In genomic region chr1:137847311-137847923, GRCm38 (mm10) we compare ENCODE assay signal across 15 mouse cellular contexts.
DNase-seq lines count a peak whose midpoint lies in the region; ATAC-seq lines count a peak whose summit lies in the region.
"Had no signal": no experiment of that assay in that cellular context is flagged by ENCODE, and none has a peak within 500 bp of the region (broad histone marks: within the 10 kb centered on the region; RNA-seq: fewer than 3 reads in every experiment).

No protein-coding gene starts in this region.

- ATAC-seq in hindbrain, embryonic 15.5 days (ENCODE audit: low FRiP score, low read depth), result peak; percentile 38; the same call in 1 of the 2 replicates
- ATAC-seq in cerebellum, adult (ENCODE audit: insufficient number of reproducible peaks, low FRiP score, low TSS enrichment), result peak; percentile 96
- ATAC-seq: inflammation-experienced regulatory T-cells, adult 6 months had no signal

- H3K9ac ChIP-seq in hindbrain, embryonic 15.5 days, result no peak overlapping the region
- H3K9ac ChIP-seq: embryonic facial prominence, embryonic 12.5 days had no signal

- H3K4me3 ChIP-seq in hindbrain, embryonic 15.5 days, result no peak overlapping the region
- H3K4me3 ChIP-seq in hindbrain, embryonic 10.5 days, result no peak overlapping the region
- H3K4me3 ChIP-seq in heart, embryonic 10.5 days, result no peak overlapping the region
- H3K4me3 ChIP-seq: embryonic facial prominence, embryonic 12.5 days had no signal

- no peak for DNase-seq in hindbrain, embryonic 10.5 days (ENCODE audit: low spot score)
- DNase-seq in cerebellum, postnatal 36 days, result peak; percentile 43 to 63
- DNase-seq in right cerebral cortex, adult 18-20 months, result peak; percentile 24
- DNase-seq in Muller cell, postnatal 12 days (ENCODE audit: inconsistent ontology term), result no peak
- no peak for DNase-seq in heart, postnatal 4 days
- no peak for DNase-seq in heart, embryonic 10.5 days (ENCODE audit: low spot score)
- DNase-seq: B cell, adult 2 months; kidney, postnatal 25 days; lung, adult 18-20 months had no signal

- no peak overlapping the region for H3K4me2 ChIP-seq in hindbrain, embryonic 15.5 days
- H3K4me2 ChIP-seq: embryonic facial prominence, embryonic 12.5 days; heart, embryonic 11.5 days had no signal

- H3K4me1 ChIP-seq in hindbrain, embryonic 15.5 days (replicated peaks), result no peaks in the 10 kb centered on the region
- no peaks in the 10 kb centered on the region for H3K4me1 ChIP-seq in hindbrain, embryonic 10.5 days (replicated peaks)
- no peaks in the 10 kb centered on the region for H3K4me1 ChIP-seq in heart, embryonic 10.5 days
- H3K4me1 ChIP-seq: embryonic facial prominence, embryonic 12.5 days had no signal

- WGBS in hindbrain, embryonic 15.5 days, result 75% methylated on average over 10 of the region's 10 CpGs
- 89% methylated on average over 10 of the region's 10 CpGs for WGBS in hindbrain, embryonic 10.5 days
- 87% methylated on average over 10 of the region's 10 CpGs for WGBS in heart, embryonic 10.5 days

- no peaks in the 10 kb centered on the region for H3K27me3 ChIP-seq in hindbrain, embryonic 15.5 days
- no peaks in the 10 kb centered on the region for H3K27me3 ChIP-seq in hindbrain, embryonic 10.5 days (ENCODE audit: insufficient read depth, poor library complexity, severe bottlenecking)
- H3K27me3 ChIP-seq in heart, embryonic 10.5 days (ENCODE audit: insufficient read depth, poor library complexity, severe bottlenecking), result no peaks in the 10 kb centered on the region
- H3K27me3 ChIP-seq: embryonic facial prominence, embryonic 12.5 days had no signal

- no peaks in the 10 kb centered on the region for H3K36me3 ChIP-seq in hindbrain, embryonic 15.5 days
- H3K36me3 ChIP-seq in hindbrain, embryonic 10.5 days, result no peaks in the 10 kb centered on the region
- no peaks in the 10 kb centered on the region for H3K36me3 ChIP-seq in heart, embryonic 10.5 days
- H3K36me3 ChIP-seq: embryonic facial prominence, embryonic 12.5 days; G1E had no signal

- H3K9me3 ChIP-seq in hindbrain, embryonic 15.5 days, result no peaks in the 10 kb centered on the region
- H3K9me3 ChIP-seq in hindbrain, embryonic 10.5 days, result no peaks in the 10 kb centered on the region
- H3K9me3 ChIP-seq in heart, embryonic 10.5 days, result no peaks in the 10 kb centered on the region
- H3K9me3 ChIP-seq: embryonic facial prominence, embryonic 12.5 days had no signal

- no peak overlapping the region for H3K27ac ChIP-seq in hindbrain, embryonic 15.5 days (replicated peaks)
- H3K27ac ChIP-seq in hindbrain, embryonic 10.5 days, result no peak overlapping the region
- H3K27ac ChIP-seq in heart, embryonic 10.5 days, result no peak overlapping the region
- H3K27ac ChIP-seq: embryonic facial prominence, embryonic 12.5 days had no signal

Comparison
In these comparisons a context has a peak if more than half of its experiments do, and no peak if none do; other contexts are left out.
1. DNase-seq: peak in cerebellum, postnatal 36 days (2 of 2) and right cerebral cortex, adult 18-20 months (single experiment); none in hindbrain, embryonic 10.5 days (single experiment), Muller cell, postnatal 12 days (single experiment), heart, postnatal 4 days (single experiment) and heart, embryonic 10.5 days (single experiment).